Mouse (Mus musculus): Measurements from ENCODE around the gene Ift80.
"Not testable (repeated sequence)": the region's sequence is repeated elsewhere in the genome, so short reads cannot be mapped to it uniquely, and the experiment has no call there.

Ift80 gene

DNA sequence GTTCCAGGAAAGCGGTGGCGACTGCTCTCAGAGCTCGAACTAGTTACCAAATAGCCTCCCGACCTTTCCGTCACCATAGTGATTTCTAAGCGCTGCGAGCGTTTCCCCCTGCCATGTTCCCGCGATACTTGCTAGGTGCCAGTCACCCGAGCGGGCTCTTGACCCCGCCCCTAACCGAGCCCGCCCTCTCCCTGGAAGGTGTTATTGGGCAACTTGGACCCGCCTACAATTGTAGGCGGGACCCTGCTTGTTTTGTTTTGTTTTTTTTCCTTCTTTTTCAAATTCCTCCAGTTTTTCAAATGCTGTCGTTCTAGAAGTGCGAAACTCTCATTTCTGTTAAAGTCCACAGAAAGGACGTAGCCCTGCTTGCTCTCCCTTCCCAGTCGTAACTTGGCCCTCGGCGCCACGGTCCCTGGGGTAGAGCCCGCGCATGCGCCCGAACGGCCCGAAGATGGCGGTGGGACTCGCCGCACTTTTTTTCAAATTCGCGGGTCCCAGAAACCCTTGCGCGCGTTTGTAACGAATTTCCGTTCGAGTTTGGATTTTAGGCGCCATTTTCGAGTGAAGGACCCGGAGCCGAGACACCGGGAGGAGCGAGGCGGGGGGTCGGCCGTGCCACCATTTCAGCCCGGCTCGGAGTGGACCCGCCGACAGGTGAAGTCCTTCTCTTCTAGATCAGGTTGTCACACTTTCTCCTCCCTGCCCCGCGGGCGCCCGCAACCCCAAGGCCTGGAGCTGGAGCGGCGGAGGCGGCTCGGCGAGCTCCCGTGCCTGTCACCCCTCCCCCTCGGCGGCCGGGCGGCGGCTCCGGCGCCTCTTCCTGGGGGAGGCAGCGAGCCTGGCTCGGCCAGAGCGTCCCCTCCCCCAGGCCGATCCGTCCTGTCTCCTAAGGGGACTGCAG, at the start of gene Ift80, which contains the start of gene Smc4:
TSS of gene Ift80 (minus strand) at position 134 of the 901 bp plus-strand sequence.
TSS of gene Smc4 (plus strand) at position 302 of the 901 bp plus-strand sequence.
- DNase-seq (ENCODE audit: low read depth, low spot score), result peak; percentile 98

- DNase-seq (ENCODE audit: low read depth, low spot score), result no peak
These were observed 47.5 kb upstream of the Ift80 start for GRCm38 (mm10) chr3:69051894-69052293.

DNA sequence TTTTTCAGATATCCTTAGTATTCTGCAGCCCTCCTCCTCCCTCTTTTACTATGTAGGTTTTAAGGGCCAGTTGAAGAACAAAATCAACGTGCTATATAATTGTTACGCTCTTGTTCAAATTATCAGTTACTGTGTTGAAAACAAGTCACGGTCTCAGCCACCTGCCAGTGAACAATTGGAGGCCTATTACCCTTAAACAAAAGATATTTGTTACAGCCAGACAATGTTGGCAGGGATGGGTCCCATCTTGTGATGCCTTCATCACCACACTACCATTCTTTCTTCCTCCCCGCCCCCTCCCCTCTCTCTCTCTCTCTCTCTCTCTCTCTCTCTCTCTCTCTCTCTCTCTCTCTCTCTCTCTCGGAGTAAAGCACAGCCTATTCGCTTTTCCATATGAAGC, 44.6 kb upstream of the Ift80 start:
- no peak for DNase-seq (ENCODE audit: low read depth, low spot score)

- no peak for DNase-seq (ENCODE audit: low read depth, low spot score)
These were observed 43.3 kb upstream of the Ift80 start for GRCm38 (mm10) chr3:69047684-69048083.

DNA sequence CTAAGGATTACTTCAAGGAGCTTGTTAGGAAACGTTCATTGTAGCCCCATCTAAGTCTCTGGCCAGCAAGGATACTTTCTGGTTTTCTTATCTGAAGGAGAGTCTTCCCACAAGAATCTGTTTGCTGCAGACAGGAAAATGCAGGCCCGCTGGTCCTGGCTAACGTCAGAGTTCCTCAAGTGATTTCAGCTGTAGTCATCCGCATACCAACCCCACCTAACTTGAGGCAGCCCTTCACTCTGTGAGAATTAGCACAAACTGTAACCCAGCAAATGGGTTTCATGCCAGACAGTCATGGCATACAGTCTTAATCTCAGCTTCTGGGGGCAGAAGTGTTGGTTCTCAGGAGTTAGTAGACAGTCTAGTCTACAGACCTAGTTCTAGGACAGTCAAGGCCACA, 42.1 kb upstream of the Ift80 start:
- DNase-seq (ENCODE audit: low read depth, low spot score), result no peak

DNA sequence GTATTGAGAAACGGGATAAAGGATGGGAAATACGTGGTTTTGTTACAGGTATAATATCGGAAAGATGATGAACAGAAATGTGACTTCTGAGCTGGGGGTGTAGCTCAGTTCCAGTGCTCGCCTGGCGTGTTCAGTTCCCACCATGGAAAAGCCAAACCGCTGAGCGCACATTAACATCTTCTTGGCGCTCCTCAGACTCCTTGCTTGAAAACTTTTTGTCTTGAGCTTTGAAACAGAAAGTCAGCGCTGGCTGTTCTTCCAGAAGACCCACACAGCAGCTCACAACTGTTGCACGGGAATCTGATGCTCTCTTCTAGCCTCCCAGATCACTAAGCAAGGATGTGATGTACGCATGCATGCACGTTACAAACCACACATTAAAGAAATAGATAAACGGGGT, 41.4 kb upstream of the Ift80 start:
- peak; percentile 22 for DNase-seq (ENCODE audit: low read depth, low spot score)

DNA sequence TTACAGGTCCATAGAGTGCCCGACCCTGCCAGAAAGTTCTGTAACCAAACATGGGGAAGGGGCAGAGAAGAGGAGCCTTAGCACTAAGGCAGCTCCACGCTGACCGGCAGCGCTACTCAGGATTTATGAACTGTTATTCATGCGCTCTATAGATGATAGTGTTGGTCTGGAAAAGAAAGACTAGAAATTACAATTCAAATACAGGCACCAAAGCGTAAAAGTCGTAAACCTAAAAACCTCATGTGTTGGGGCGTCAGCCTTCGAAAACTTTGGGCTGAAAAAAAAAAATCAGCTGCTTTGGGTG, 41.0 kb upstream of the Ift80 start:
- no peak for DNase-seq (ENCODE audit: low read depth, low spot score)

DNA sequence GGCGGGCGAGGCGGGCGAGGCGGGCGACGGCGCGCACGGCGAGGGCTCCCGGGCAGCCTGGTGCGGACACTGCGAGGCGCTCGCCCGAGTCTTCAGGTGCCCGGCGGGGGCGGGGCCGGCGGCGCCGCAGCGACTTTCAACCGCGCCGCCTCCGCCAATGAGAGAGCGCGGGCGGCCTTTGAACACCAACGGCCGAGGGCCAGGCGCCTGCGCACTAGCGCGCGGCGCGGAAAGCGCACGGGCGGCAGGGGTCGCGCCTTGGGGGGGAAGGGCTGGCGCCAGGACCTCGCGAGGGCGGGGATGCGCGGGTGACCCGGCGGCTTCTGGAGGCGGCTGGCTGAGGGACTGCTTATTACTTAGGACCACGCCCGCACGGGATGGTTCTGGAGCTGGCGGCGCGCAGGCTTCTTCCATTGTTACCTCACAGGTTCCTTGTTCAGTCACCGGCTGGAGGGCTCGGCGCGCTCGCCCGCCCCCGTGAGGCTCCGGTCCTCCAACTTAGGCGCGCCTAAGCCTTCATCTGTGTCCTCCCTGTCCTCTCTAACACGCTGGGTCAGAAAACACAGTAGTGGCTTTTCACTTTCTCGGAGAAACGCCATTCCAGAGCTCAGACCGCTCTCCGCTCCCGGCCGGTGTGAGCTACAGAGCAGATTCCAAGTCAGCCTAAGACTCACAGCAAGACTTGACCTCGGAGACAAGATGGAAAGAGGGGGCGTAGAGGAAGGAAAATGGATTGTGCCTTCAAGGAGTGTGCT, 40.5 kb upstream of the Ift80 start, which contains the start of gene Trim59:
TSS of gene Trim59 (minus strand) at position 111 of the 755 bp plus-strand sequence.
- DNase-seq (ENCODE audit: low read depth, low spot score), result peak; percentile 96

GRCm38 (mm10) chr3:69044167-69044591, 39.8 kb upstream of the Ift80 start:
- DNase-seq (ENCODE audit: low read depth, low spot score), result peak; percentile 75

GRCm38 (mm10) chr3:69041298-69041697, 36.9 kb upstream of the Ift80 start:
- no peak for DNase-seq (ENCODE audit: low read depth, low spot score)

DNA sequence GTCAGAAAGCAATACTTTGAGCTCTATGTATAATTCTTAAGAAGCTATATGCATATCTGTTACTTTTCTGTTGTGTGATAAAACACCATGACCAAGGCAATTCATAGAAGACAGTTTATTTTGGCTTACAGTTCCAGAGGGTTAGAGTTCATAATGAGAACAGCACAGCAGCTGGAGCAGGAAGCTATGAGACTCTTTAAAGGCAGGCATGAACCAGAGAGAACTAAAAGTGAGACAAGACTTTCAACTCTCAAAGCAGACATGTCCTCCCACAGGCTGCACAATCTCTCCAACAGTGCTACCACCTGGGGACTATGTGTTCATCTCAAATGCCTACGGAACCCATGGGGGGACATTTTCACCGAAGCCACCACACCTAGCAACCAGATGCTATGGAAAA, 35.7 kb upstream of the Ift80 start:
- DNase-seq (ENCODE audit: low read depth, low spot score), result no peak

DNA sequence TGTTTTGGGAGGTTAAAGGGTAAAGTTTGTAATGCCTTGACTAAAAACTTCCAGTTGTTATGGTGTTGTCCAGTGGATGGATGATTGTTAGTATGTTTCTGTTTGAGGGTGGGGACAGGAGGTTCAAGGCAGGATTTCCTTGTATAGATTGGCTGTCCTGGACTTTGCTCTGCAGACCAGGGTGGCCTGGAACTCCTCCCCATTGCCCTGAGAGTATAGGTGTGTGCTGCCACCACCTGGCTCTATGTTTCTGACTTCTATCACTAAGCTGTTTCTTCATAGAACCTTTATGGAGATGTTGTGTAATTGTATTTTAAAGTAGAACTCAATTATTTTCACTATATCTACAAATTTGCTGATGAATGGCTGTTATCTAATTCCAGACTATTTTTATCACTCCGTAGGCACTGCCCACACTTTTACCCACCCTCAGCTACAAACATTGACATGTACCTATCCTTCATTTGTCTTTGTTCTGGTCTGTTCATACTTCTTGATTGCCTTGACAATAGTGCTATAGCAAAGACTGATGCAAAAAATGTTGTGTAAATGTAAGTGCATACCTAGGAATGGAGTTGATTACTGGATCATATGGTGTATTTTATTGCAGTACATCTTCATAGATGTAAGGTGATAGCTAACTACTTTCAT, 21.9 kb upstream of the Ift80 start:
- no peak for DNase-seq (ENCODE audit: low read depth, low spot score)

DNA sequence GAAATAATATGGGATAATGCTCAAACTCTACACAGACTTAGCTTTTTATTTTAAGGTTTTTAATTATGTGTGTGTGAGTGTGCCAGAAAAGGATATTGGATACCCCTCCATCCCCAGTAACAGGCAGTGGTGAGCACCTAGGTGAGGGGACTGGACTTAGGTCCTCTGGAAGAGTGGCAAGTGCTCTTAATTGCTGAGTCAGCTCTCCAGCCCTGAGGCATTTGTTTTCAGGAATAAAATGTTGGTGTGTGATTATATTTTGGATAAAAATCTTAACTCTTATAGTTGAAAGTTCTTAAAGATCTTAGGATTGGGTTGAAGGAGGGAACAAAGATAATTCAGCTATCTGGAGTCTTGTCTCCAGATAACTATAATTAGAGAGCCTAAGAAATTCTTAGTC, 16.4 kb upstream of the Ift80 start:
- DNase-seq (ENCODE audit: low read depth, low spot score), result no peak

GRCm38 (mm10) chr3:69020285-69020684, 15.9 kb upstream of the Ift80 start:
- peak; percentile 65 for DNase-seq (ENCODE audit: low read depth, low spot score)

GRCm38 (mm10) chr3:69018635-69019034, 14.3 kb upstream of the Ift80 start:
- DNase-seq (ENCODE audit: low read depth, low spot score), result not testable (repeated sequence)

DNA sequence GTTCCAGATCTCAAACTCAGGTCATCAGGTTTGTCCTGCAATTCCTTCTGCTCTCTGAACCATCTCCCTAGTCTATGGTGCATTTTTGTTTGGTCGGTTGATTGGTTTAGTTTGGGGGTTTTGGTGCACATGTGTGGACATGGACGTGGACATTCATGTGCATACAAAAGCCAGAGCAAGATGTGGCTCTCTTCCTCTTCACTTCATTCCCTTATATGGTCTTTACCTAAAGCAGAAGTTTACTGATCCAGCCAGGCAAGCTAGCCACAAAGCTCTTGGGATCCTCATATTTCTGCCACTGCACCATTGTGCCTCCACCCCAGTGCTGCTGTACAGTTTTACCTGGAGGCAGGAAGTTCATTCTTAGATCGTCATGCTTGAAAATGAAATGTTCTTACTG, 12.8 kb upstream of the Ift80 start:
- no peak for DNase-seq (ENCODE audit: low read depth, low spot score)

DNA sequence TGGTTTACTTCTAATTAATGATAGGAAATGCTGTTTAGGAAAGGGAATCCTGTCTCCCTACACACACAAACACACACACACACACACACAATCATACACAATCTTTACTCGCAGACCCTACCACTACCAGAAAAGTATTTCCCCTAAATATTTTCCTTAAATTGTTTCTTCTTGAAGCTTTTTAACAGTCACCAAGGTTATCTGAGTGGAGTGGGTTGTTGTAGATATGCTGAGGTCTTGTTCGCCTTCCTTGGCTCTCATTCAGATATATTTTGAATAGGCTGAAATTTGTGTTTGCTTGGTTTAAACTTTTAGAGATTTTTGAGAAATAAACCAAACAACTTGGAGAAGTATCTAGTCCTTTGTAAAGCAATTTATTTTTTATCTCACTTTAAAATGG, 4.5 kb upstream of the Ift80 start:
- no peak for DNase-seq (ENCODE audit: low read depth, low spot score)

- DNase-seq (ENCODE audit: low read depth, low spot score), result no peak
These were observed 1.9 kb upstream of the Ift80 start for GRCm38 (mm10) chr3:69006246-69006760.

- peak; percentile 77 for DNase-seq (ENCODE audit: low read depth, low spot score)
These were observed 1.2 kb upstream of the Ift80 start for GRCm38 (mm10) chr3:69005338-69006245.

DNA sequence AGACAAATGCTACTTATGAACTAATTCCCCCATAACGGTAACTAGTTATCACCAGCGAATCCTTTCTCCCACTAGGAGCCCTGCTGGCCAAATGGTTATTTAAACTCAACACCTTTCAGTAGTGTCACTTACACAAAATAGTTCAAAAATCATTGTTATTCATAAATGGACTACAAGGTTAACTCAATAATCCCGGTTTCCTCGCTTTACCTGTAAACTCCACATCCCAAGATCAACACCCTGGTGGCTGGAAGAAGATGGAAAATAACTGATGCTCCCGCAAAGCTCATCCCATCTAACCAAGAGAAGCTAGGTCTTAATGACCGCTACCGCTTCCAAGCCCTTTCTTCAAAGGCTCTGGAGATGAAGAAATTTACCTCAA, 324 bp downstream of the Ift80 start:
- no peak for DNase-seq (ENCODE audit: low read depth, low spot score)

DNA sequence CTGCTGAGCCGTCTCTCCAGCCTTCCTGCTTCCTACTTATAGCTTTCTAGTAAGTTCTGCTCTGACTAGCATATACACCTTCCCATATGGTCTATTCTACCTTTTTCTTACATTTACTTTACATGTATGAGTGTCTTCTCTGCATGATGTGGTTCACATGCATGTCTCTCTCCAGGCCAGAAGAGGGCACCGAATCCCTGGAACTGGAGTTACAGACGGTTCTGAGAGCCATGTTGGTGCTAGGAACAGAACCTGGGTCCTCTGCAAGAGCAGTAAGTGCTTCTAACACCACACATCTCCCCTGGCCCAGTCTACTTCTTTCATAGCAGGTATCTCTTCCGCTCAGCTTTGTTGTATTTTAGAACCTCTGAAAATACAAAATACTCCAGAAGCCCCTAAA, 1.6 kb downstream of the Ift80 start:
- peak; percentile 49 for DNase-seq (ENCODE audit: low read depth, low spot score)
